Mouse (Mus musculus): ENCODE data around the gene Ece1. TPM values are rescaled to one million over a fixed set of nuclear protein-coding genes. Genes with fewer than 3 reads are reported as not detected.
A peak's percentile ranks its signal among the peaks of the same experiment; 100 is the strongest.

Ece1 gene
- polyA plus RNA-seq, 1 experiment from 2014 or later = 51.3 TPM

DNA sequence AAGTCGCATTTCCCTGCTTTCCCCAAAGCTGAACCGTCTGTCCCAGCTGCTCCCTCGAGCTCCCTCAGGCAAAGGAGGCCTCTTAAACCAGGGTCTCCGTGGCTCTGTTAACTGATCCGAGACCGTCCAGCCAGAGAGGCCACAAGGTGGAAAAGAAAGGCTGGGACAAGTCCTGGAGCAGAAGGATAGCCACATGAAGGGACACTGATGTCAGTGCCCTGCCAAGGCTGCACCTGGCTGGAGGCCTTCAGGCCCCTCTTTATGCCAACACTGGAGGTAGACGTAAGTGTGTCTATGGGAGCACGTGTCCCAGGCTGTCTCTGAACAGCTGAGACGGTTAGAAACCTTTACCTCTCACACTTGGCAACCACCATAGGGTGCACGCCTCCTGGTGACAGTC is 57.1 kb downstream of the Ece1 start:
- 68% methylated on average over 10 of the region's 10 CpGs for WGBS
- H3K27ac ChIP-seq = peak overlapping the region; percentile 92
- H3K4me3 ChIP-seq = no peak overlapping the region
- no peak for ATAC-seq (replicated peaks; ENCODE audit: insufficient number of reproducible peaks, insufficient read depth, low FRiP score, low read depth)
- H3K9me3 ChIP-seq (replicated peaks) = no peaks in the 10 kb centered on the region
- H3K4me2 ChIP-seq = no peak overlapping the region
- H3K9ac ChIP-seq = no peak overlapping the region
- no peaks in the 10 kb centered on the region for H3K36me3 ChIP-seq
- no peaks in the 10 kb centered on the region for H3K27me3 ChIP-seq
- peaks cover 41% of the 10 kb centered on the region for H3K4me1 ChIP-seq (replicated peaks)

DNA sequence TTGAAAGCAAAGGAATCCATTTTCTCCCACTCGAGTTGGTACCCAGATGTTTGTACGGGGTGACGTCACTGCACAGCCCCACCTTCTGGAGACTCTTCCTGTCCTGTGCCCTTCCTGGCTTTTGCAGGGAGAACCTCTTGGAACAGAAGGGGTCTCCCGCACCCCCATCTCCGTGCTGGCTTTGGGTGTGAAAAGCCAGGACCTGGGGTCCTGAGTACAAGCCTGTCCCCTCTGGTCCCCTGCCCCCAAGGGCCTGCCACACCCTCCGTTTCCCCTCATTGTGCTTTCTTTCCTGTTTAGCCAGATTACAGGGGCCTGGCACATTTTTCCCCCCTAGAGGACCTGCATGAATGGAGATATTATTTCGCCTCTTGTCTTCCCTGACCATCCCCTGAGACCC is 58.0 kb downstream of the Ece1 start:
- Histone ChIP-seq H3K4me2 (0 out of 2 replicates have a peak overlapping the region, but pooled peaks have one; percentile 2), H3K27ac (peak overlapping the region; percentile 92), H3K9me3 (replicated peaks) (no peaks in the 10 kb centered on the region), H3K27me3 (no peaks in the 10 kb centered on the region), H3K36me3 (no peaks in the 10 kb centered on the region), H3K9ac (no peak overlapping the region), H3K4me3 (no peak overlapping the region), H3K4me1 (replicated peaks) (peaks cover 43% of the 10 kb centered on the region)
- 53% methylated on average over 7 of the region's 7 CpGs for WGBS
- ATAC-seq (replicated peaks; ENCODE audit: insufficient number of reproducible peaks, insufficient read depth, low FRiP score, low read depth) = peak; percentile 36; the same call in 1 of the 2 replicates

DNA sequence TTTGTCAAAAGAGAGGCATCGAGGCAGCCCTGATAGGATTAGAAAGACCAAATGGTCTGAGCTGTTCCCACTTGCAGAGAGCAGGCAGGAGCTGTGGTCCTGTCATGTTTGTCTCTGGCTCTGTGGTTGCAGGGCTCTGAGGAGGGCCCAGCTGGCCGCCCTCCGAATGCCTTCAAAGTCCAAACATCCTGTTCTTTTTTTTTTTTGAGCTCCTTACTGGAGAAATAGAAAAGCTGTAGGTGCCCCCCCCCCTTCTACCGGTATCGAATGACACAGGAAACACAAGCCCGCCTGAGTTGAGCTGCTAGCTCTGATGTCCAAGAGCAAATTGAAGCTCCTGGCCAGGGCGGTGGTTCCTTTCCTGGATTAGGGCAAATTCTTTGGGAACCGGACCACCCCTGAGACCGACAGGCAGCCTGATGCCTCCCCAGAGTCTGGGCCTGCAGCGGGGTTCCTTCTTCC is 58.5 kb downstream of the Ece1 start:
- H3K27me3 ChIP-seq = no peaks in the 10 kb centered on the region
- H3K9me3 ChIP-seq (replicated peaks) = no peaks in the 10 kb centered on the region
- H3K4me2 ChIP-seq = peak overlapping the region; percentile 32
- peaks cover 48% of the 10 kb centered on the region for H3K4me1 ChIP-seq (replicated peaks)
- ATAC-seq (replicated peaks; ENCODE audit: insufficient number of reproducible peaks, insufficient read depth, low FRiP score, low read depth) = peak; percentile 37
- peak overlapping the region; percentile 92 for H3K27ac ChIP-seq
- WGBS = 42% methylated on average over 10 of the region's 10 CpGs
- no peak overlapping the region for H3K9ac ChIP-seq
- peak overlapping the region; percentile 12 for H3K4me3 ChIP-seq
- H3K36me3 ChIP-seq = no peaks in the 10 kb centered on the region

- Histone ChIP-seq H3K27ac (peak overlapping the region; percentile 92), H3K4me3 (no peak overlapping the region), H3K9ac (no peak overlapping the region), H3K27me3 (no peaks in the 10 kb centered on the region), H3K4me1 (replicated peaks) (peaks cover 55% of the 10 kb centered on the region), H3K36me3 (no peaks in the 10 kb centered on the region), H3K9me3 (replicated peaks) (no peaks in the 10 kb centered on the region), H3K4me2 (peak overlapping the region; percentile 16; the same call in 1 of the 2 replicates)
- ATAC-seq (replicated peaks; ENCODE audit: insufficient number of reproducible peaks, insufficient read depth, low FRiP score, low read depth) = no peak
- WGBS = 69% methylated on average over 11 of the region's 11 CpGs
Observed at GRCm38 (mm10) chr4:137921510-137921909, 59.5 kb downstream of the Ece1 start.

DNA sequence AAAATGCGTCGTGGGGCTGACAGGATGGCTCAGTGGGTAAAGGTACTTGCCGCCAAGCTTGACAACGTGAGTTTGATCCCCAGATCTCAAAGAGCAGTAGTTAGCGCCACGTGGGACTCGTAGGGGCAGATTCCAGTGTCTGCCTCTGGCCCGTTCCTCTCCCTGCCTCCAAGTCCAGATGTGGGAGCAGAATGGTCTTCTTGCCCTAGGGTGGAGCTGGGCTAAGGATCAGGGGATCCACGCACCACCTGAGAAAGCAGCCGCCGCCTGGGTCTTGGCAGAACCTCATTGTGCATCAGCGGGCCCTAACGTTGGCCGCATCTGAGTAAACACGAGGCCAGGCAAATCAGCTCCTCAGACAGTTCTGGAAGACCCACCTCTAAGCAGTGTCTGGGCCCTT is 61.0 kb downstream of the Ece1 start:
- Histone ChIP-seq H3K4me3 (no peak overlapping the region), H3K9me3 (replicated peaks) (no peaks in the 10 kb centered on the region), H3K4me1 (replicated peaks) (peaks cover 55% of the 10 kb centered on the region), H3K4me2 (no peak overlapping the region), H3K9ac (no peak overlapping the region), H3K27me3 (no peaks in the 10 kb centered on the region), H3K27ac (no peak overlapping the region), H3K36me3 (no peaks in the 10 kb centered on the region)
- 88% methylated on average over 15 of the region's 15 CpGs for WGBS
- ATAC-seq (replicated peaks; ENCODE audit: insufficient number of reproducible peaks, insufficient read depth, low FRiP score, low read depth) = no peak

DNA sequence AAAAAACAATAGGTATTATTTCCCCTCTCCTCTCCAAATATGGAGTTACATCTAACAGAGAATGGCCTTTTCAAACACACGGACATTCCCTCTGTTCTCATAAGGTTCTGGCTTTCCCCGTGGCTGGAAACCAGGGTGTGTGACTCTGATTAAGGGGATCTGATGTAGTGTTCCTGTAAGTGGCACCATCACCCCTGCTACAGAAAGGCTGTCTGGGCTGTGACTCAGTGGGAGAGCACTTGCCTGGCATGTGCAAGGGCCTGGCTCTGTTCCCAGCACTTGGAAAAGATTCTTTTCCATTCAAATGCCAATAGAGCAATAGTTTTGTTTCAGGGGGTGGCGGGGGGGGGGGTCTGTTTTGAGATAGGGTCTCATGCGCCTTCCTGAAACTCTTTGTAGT is 63.1 kb downstream of the Ece1 start:
- H3K9ac ChIP-seq = no peak overlapping the region
- H3K27me3 ChIP-seq = no peaks in the 10 kb centered on the region
- 0 out of 2 replicates have a peak overlapping the region, but pooled peaks have one; percentile 42 for H3K27ac ChIP-seq
- ATAC-seq (replicated peaks; ENCODE audit: insufficient number of reproducible peaks, insufficient read depth, low FRiP score, low read depth) = no peak
- H3K4me3 ChIP-seq = no peak overlapping the region
- no peak overlapping the region for H3K4me2 ChIP-seq
- WGBS = 60% methylated on average over 4 of the region's 4 CpGs
- no peaks in the 10 kb centered on the region for H3K9me3 ChIP-seq (replicated peaks)
- H3K4me1 ChIP-seq (replicated peaks) = peaks cover 56% of the 10 kb centered on the region
- no peaks in the 10 kb centered on the region for H3K36me3 ChIP-seq

GRCm38 (mm10) chr4:137926161-137926560 is 64.1 kb downstream of the Ece1 start:
- ATAC-seq (replicated peaks; ENCODE audit: insufficient number of reproducible peaks, insufficient read depth, low FRiP score, low read depth) = no peak
- no peaks in the 10 kb centered on the region for H3K36me3 ChIP-seq
- no peak overlapping the region for H3K9ac ChIP-seq
- WGBS = 47% methylated on average over 14 of the region's 14 CpGs
- H3K4me1 ChIP-seq (replicated peaks) = peaks cover 58% of the 10 kb centered on the region
- peak overlapping the region; percentile 2; the same call in 1 of the 2 replicates for H3K27ac ChIP-seq
- H3K4me3 ChIP-seq = no peak overlapping the region
- no peaks in the 10 kb centered on the region for H3K9me3 ChIP-seq (replicated peaks)
- no peak overlapping the region for H3K4me2 ChIP-seq
- H3K27me3 ChIP-seq = no peaks in the 10 kb centered on the region

DNA sequence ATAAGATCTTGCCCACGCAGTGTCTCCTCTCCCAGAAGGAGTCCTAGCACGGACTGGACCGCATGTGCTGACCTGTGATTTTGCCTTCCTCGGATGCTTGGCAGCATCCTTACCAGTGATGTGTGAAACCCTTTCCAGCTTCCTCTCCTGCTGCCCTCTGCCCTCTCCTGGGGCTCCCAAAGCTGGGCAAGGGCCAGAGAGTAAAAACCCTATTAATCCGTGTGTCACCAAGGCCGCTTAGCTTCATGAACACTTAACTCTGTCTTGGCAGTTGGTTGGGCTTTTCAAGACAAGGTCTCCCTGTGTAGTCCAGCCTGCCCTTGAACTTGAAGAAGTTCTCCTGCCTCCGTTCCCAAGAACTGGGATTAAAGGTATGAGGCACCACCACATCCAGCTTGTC is 65.1 kb downstream of the Ece1 start:
- 61% methylated on average over 7 of the region's 7 CpGs for WGBS

DNA sequence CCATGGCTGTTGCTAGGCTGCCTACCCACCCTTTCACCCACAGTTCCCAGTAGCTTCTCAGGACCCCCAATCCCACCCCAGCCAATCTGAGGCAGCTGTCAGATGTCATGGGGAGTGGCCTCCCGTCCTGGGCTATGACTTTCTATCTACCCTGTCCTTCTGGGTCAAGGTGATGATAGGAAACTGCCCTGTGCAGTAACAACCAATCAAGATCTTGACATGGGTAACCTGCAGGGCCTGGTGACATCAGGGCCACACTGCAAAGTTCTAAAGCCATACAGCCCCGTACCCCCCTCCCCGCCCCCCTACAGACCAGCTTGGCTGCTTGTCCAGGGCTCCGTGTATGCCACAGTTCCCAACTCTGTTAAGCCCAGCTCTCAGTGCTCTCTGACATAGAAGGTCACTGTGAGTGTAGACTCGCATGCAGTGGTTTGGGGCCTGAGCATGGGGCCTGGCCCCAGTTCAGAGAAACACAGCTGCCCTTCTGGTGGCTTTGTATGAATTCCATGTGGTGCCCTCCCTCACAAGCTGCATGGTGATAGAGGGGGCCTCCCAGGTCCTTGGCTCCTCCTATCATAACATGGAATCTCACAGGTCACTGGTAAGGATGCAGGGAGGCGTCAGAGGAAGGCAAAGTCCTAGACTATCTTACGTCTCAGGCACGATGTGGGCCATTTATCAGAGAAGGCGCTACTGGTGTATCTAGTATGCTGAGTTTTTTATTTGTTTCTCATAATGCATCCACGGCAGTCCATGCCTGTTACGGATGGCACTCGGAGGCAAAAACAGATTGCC is 65.9 kb downstream of the Ece1 start:
- ATAC-seq (replicated peaks; ENCODE audit: insufficient number of reproducible peaks, insufficient read depth, low FRiP score, low read depth) = no peak
- WGBS = 76% methylated on average over 12 of the region's 12 CpGs
- H3K27ac ChIP-seq = 0 out of 2 replicates have a peak overlapping the region, but pooled peaks have one; percentile 3
- H3K4me3 ChIP-seq = no peak overlapping the region
- H3K4me2 ChIP-seq = no peak overlapping the region
- no peaks in the 10 kb centered on the region for H3K9me3 ChIP-seq (replicated peaks)
- H3K27me3 ChIP-seq = no peaks in the 10 kb centered on the region
- H3K36me3 ChIP-seq = no peaks in the 10 kb centered on the region
- H3K9ac ChIP-seq = no peak overlapping the region
- peaks cover 75% of the 10 kb centered on the region for H3K4me1 ChIP-seq (replicated peaks)

More for the DNA sequence above, 65.1 kb downstream of the Ece1 start:
- Histone ChIP-seq H3K36me3 (no peaks in the 10 kb centered on the region), H3K4me3 (no peak overlapping the region), H3K4me2 (no peak overlapping the region), H3K27ac (no peak overlapping the region), H3K4me1 (replicated peaks) (peaks cover 67% of the 10 kb centered on the region), H3K27me3 (no peaks in the 10 kb centered on the region), H3K9ac (no peak overlapping the region), H3K9me3 (replicated peaks) (no peaks in the 10 kb centered on the region)
- no peak for ATAC-seq (replicated peaks; ENCODE audit: insufficient number of reproducible peaks, insufficient read depth, low FRiP score, low read depth)

DNA sequence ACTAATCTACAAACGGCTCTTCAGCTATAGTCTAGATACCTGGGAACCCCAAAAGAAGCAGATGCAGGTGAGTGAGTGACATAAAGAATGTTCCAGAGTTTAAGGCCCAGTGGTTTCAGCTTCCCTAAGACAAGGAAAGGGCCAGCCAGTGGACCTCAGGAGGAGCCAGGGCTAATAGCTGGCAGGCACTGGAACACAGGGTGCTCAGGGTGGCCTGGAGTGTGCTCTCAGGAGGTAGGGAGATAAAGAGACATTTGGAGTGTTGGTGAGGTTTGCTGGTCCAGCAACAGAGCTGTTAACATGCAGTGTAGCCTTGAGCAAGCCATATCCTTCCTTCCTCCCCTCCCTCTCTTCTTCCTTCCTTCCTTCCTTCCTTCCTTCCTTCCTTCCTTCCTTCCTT is 66.8 kb downstream of the Ece1 start:
- no peak for ATAC-seq (replicated peaks; ENCODE audit: insufficient number of reproducible peaks, insufficient read depth, low FRiP score, low read depth)
- Histone ChIP-seq H3K27ac (no peak overlapping the region), H3K9me3 (replicated peaks) (no peaks in the 10 kb centered on the region), H3K36me3 (no peaks in the 10 kb centered on the region), H3K4me2 (no peak overlapping the region), H3K4me3 (no peak overlapping the region), H3K4me1 (replicated peaks) (peaks cover 80% of the 10 kb centered on the region), H3K27me3 (no peaks in the 10 kb centered on the region), H3K9ac (no peak overlapping the region)
- 59% methylated on average over 1 of the region's 1 CpGs for whole genome bisulfite sequencing

DNA sequence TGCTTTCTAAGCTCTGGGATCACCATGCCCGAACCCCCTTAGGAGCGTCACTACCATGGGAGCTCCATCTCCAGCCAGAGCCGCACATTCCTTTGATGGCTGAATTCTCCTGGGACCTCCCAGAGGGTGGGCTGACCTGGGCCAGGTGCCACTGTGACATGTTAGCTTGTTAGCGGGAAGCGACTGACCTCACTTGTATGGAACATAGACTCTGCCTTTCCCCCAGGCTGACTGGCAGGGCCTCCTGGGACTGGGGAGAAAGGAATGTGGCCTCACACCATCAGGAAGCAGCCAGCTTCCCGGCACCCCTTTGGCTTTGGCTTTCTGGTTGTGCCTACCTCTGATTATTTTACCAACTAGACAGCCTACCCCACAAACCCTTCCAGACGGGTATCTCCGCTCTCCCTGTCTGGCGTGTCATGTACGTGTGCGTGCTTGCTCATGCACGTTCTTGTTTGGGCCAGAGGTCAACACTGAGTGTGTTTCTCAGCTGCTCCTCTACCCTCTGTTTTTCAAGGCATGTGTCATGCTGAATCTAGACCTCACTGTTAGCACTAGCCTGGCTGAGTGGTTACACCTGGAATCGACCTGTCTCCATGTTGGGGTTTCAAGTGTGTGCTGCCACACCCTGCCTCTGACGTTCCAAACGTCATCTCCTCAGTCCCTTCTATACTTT is 67.4 kb downstream of the Ece1 start:
- H3K4me1 ChIP-seq (replicated peaks) = peaks cover 80% of the 10 kb centered on the region
- H3K9ac ChIP-seq = 0 out of 2 replicates have a peak overlapping the region, but pooled peaks have one; percentile 5
- H3K36me3 ChIP-seq = 0 out of 2 replicates have a peak, but pooled peaks cover 4% of the 10 kb centered on the region
- H3K4me3 ChIP-seq = no peak overlapping the region
- ATAC-seq (replicated peaks; ENCODE audit: insufficient number of reproducible peaks, insufficient read depth, low FRiP score, low read depth) = no peak
- peak overlapping the region; percentile 91 for H3K27ac ChIP-seq
- H3K4me2 ChIP-seq = no peak overlapping the region
- H3K9me3 ChIP-seq (replicated peaks) = no peaks in the 10 kb centered on the region
- 60% methylated on average over 15 of the region's 15 CpGs for WGBS
- no peaks in the 10 kb centered on the region for H3K27me3 ChIP-seq
